Mouse (Mus musculus): Measurements from ENCODE around the gene Stk11.

DNA sequence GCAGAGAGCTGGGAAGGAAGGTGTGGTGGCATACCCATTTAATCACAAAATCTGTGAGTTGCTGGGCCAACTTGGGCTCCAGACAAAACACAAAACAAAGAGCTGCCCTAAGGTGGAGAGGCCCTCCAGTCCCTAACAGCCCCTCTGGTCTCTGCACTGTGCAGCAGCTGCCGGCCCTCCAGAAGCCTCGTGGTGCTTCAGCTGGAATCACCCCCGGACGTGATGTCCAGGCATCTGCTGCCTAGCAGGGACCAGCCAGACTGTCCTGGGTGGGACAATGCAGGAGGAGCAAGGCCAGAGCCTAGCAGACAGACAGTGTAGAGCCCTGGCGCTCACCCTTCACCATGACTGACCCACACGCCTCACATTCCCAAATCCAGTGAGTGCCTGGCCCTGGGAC lies 24.1 kb upstream of the Stk11 start:
- TF ChIP-seq POLR2A (IDR thresholded peaks at IDR 0.05; ENCODE audit: borderline replicate concordance, insufficient read depth, low read length) (no peak), CTCF (IDR thresholded peaks at IDR 0.05; ENCODE audit: borderline replicate concordance, insufficient read depth, low read depth, low read length) (no peak)

All from cerebellum, adult 2 months (tissue).